Mouse (Mus musculus) liver, adult 2 months (tissue): ENCODE measurements at regions not wholly inside any gene's neighbourhood (a gene's known extent, or its start where the extent isn't known, plus 50 kb on each side); places are given as distances from the start of the nearest gene placed in this dataset.

Experiments
- DNase-seq: peaks from one replicate; pipeline ENCODE4 v3.0.0-alpha.2; 2011; ENCODE audit warnings: low read depth, low spot score; ENCODE audit errors: extremely low read depth
- H3K27ac ChIP-seq: fragments of 200-500 bp; replicated peaks from 2 replicates; pipeline ENCODE4 v1.5.1; 2012; ENCODE audit warnings: low read depth, mild to moderate bottlenecking, control low read depth, inconsistent platforms, low read length; ENCODE audit not compliant: insufficient read depth
- H3K27me3 ChIP-seq: fragments of 200-500 bp; 2 replicates; pipeline ENCODE4 v1.6.1; 2012; ENCODE audit warnings: mild to moderate bottlenecking, moderate library complexity, low read length, inconsistent platforms; ENCODE audit not compliant: control insufficient read depth, insufficient read depth
- H3K36me3 ChIP-seq: fragments of 200-500 bp; 2 replicates; pipeline ENCODE4 v1.6.1; 2012; ENCODE audit warnings: low read length, inconsistent platforms; ENCODE audit not compliant: control insufficient read depth, insufficient read depth
- H3K4me1 ChIP-seq: fragments of 200-500 bp; 2 replicates; pipeline ENCODE4 v1.6.1; 2011; ENCODE audit warnings: low read length; ENCODE audit not compliant: control insufficient read depth, insufficient read depth
- H3K4me3 ChIP-seq: fragments of 200-500 bp; 2 replicates; pipeline ENCODE4 v1.5.1; 2011; ENCODE audit warnings: low read depth, mild to moderate bottlenecking, control low read depth, low read length, moderate library complexity; ENCODE audit not compliant: insufficient read depth
- H3K79me2 ChIP-seq: fragments of 200-500 bp; 2 replicates; pipeline ENCODE4 v1.6.1; 2012; ENCODE audit warnings: inconsistent platforms, mild to moderate bottlenecking, low read length, moderate library complexity; ENCODE audit not compliant: control insufficient read depth, insufficient read depth
- H3K9ac ChIP-seq: fragments of 200-500 bp; 2 replicates; pipeline ENCODE4 v1.6.1; 2012; ENCODE audit warnings: low read depth, mild to moderate bottlenecking, control low read depth, inconsistent platforms, low read length
- CTCF ChIP-seq: fragments of 200-500 bp; IDR thresholded peaks from 2 replicates; pipeline ENCODE4 v1.5.1; 2011; ENCODE audit warnings: low read depth, low read length, control low read depth
- POLR2A ChIP-seq: fragments of 200-500 bp; IDR thresholded peaks from 2 replicates; pipeline ENCODE4 v1.6.1; 2011; ENCODE audit warnings: low read length, control low read depth; ENCODE audit not compliant: insufficient read depth; ENCODE audit errors: extremely low read depth
- WGBS: fragments of 180-500 bp; shearing (Covaris S2); methylation state at CpG from one replicate; pipeline ENCODE4 v1.1.7; 2018; 5-methylcytosine and 5-hydroxymethylcytosine counted together

DNA sequence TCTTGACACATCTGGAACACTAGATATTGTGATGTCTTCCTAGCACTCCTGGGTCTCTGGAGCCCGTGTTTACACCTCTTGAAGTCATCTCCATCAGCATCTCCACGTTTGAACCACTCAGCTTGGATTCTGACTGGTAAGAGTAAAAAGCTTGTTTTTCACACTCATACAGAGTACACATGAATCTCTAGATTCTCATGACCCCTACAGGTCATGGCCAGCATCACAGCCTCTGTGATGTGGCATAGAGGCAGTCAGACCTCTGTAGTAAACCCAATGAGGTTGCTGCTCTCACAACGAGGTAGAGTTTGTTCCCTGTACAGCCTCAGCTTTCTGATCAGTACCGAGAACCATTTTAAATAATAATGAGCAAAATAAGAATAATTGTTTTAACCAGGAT, 542.3 kb upstream of the Tmem132c start:
- H3K9ac ChIP-seq = no peak overlapping the region
- 46% methylated on average over 4 of the region's 4 CpGs for whole genome bisulfite sequencing
- TF ChIP-seq CTCF (peak; percentile 34; the same call in 1 of the 2 replicates), POLR2A (no peak)
- DNase-seq = peak; percentile 3
- no peaks in the 10 kb centered on the region for H3K27me3 ChIP-seq
- no peak overlapping the region for H3K27ac ChIP-seq
- no peaks in the 10 kb centered on the region for H3K79me2 ChIP-seq
- no peak overlapping the region for H3K4me3 ChIP-seq
- no peaks in the 10 kb centered on the region for H3K4me1 ChIP-seq
- no peaks in the 10 kb centered on the region for H3K36me3 ChIP-seq

- TF ChIP-seq CTCF = no peak
- no peak for TF ChIP-seq POLR2A
- Histone ChIP-seq H3K27ac (no peak overlapping the region), H3K9ac (no peak overlapping the region), H3K27me3 (no peaks in the 10 kb centered on the region), H3K4me3 (no peak overlapping the region), H3K79me2 (no peaks in the 10 kb centered on the region), H3K4me1 (no peaks in the 10 kb centered on the region), H3K36me3 (no peaks in the 10 kb centered on the region)
- 81% methylated on average over 8 of the region's 8 CpGs for WGBS
- DNase-seq = no peak
Observed at GRCm38 (mm10) chr5:126703516-126704282, 537.9 kb upstream of the Tmem132c start.

DNA sequence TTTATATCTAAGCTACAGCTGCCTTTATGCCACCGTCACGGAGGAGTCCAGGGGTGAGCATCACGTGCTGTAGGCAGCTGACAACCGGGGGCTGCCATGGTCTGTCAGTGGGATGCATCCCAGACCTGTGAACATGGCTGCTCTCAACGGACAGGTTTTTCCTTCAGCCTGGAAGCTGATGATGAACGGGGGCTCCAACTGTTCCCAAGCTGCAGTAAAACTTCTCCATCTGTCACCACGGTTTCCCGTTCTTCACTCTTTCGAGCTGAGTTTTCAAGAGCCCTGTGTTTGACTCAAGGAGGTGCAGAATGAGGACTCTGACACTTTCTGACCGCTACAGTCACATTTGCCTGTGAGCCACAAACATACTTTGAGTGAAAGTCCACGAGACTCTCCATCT, 535.7 kb upstream of the Tmem132c start:
- 68% methylated on average over 11 of the region's 11 CpGs for WGBS
- no peak for TF ChIP-seq POLR2A
- no peak for TF ChIP-seq CTCF
- Histone ChIP-seq H3K27ac (no peak overlapping the region), H3K4me3 (no peak overlapping the region), H3K36me3 (no peaks in the 10 kb centered on the region), H3K79me2 (no peaks in the 10 kb centered on the region), H3K9ac (no peak overlapping the region), H3K27me3 (no peaks in the 10 kb centered on the region), H3K4me1 (no peaks in the 10 kb centered on the region)
- DNase-seq = no peak

- TF ChIP-seq CTCF (no peak), POLR2A (no peak)
- Histone ChIP-seq H3K27ac (no peak overlapping the region), H3K4me1 (no peaks in the 10 kb centered on the region), H3K9ac (no peak overlapping the region), H3K27me3 (no peaks in the 10 kb centered on the region), H3K4me3 (no peak overlapping the region), H3K36me3 (no peaks in the 10 kb centered on the region), H3K79me2 (no peaks in the 10 kb centered on the region)
- DNase-seq = no peak
- 70% methylated on average over 4 of the region's 4 CpGs for WGBS
Observed at GRCm38 (mm10) chr5:126706701-126707100, 534.9 kb upstream of the Tmem132c start.

DNA sequence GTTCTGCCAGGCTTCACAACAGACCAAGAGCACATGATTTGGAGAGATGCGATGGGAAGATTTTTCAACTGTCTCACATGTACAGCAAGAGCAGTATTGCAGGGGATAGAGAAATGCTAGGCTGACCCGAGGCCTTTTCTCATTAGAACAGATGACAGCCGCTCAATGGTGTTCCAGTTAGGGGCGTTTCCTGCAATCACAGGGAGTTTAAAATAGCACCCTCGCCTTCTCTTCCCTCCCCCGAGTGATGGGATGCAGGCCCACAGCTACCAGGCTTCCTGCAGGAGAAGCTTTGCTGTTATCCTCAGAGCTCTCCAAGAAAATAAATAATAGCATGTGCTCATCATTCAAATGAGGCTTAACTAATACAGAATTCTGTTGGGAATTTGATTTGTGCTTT, 526.9 kb upstream of the Tmem132c start:
- Histone ChIP-seq H3K27me3 (no peaks in the 10 kb centered on the region), H3K79me2 (no peaks in the 10 kb centered on the region), H3K36me3 (no peaks in the 10 kb centered on the region), H3K9ac (no peak overlapping the region), H3K27ac (no peak overlapping the region), H3K4me3 (no peak overlapping the region), H3K4me1 (no peaks in the 10 kb centered on the region)
- TF ChIP-seq POLR2A = no peak
- TF ChIP-seq CTCF = no peak
- 66% methylated on average over 6 of the region's 6 CpGs for WGBS
- DNase-seq = no peak

GRCm38 (mm10) chr5:126718421-126718820, 523.2 kb upstream of the Tmem132c start:
- H3K4me1 ChIP-seq = no peaks in the 10 kb centered on the region
- TF ChIP-seq POLR2A (no peak), CTCF (no peak)

More at GRCm38 (mm10) chr5:126718421-126718820, 523.2 kb upstream of the Tmem132c start:
- Histone ChIP-seq H3K79me2 (no peaks in the 10 kb centered on the region), H3K27ac (no peak overlapping the region), H3K4me3 (no peak overlapping the region), H3K9ac (no peak overlapping the region), H3K27me3 (no peaks in the 10 kb centered on the region), H3K36me3 (no peaks in the 10 kb centered on the region)
- no peak for DNase-seq
- WGBS = 91% methylated on average over 2 of the region's 2 CpGs
